Mouse (Mus musculus): ENCODE measurements around the gene Zfyve16.

DNA sequence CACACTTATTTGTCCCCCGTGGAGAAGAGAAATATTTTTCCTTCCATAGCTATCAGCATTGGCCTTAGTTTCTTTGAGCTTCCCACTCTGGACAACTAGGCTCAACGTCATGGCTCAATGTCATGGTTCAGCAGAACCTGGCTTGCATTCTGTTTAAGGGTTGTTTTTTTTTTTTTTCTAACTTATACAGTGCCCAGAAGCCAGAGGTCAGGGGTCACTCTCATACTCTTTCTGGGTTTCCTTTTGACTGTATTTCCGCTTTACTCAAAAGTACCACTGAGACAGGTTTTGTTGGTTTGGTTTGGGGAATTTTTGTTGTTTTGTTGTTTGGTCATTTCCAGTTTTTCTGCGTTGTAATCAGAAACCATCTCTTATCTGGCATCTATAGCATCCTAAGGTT lies 47.5 kb upstream of the Zfyve16 start:
- TF ChIP-seq CTCF (IDR thresholded peaks at IDR 0.05; ENCODE audit: low read depth) (no peak), EP300 (IDR thresholded peaks at IDR 0.05; ENCODE audit: low read depth) (no peak)

All from heart, postnatal 0 days (tissue).